In the genomic region with DNA sequence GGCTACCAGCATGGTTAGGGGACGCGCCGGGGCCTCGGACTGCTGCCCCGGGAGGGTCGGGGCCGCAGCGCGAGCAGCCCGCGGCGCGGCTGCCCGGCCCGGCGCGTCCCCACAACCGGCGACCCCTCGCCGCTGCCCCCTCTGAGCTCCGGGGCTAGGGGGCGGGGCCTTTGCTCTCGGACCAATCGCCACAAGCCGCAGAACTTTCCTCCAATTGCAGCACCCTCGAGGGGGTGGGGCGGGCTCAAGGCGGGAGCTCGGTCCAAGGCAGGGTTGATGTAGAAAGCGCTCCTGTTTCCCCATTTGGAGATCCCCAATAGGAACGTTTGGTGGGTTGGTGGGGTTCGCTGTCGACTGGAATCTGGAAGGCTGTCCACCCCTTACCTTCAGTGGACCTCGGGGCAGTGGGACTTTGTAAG, we compare ENCODE assay signal across 8 mouse cellular contexts. TPM values are rescaled to one million over a fixed set of nuclear protein-coding genes. Genes with fewer than 3 reads are reported as not detected.
DNase-seq lines count a peak whose midpoint lies in the region; ATAC-seq and TF ChIP-seq lines count a peak whose summit lies in the region.

Gene Metrn, minus strand, starts transcription at position 186 of the 419 bp plus-strand sequence.

- H3K9ac ChIP-seq in MEL (ENCODE audit: control insufficient read depth, low read depth, low read length, poor library complexity, severe bottlenecking), result peak within 1 kb of the TSS; percentile 73
- peak within 1 kb of the TSS; percentile 59 for H3K9ac ChIP-seq in forebrain, embryonic 16.5 days (replicated peaks; ENCODE audit: low read depth, low read length)
- H3K9ac ChIP-seq in lung, postnatal 0 days (replicated peaks; ENCODE audit: low read depth), result peak within 1 kb of the TSS; percentile 48

- TF ChIP-seq RAD21 in MEL (IDR thresholded peaks at IDR 0.05; ENCODE audit: low read depth, low read length), result no peak

- H3K4me2 ChIP-seq in forebrain, embryonic 16.5 days (ENCODE audit: low read length), result peak within 1 kb of the TSS; percentile 74
- peak within 1 kb of the TSS; percentile 87 for H3K4me2 ChIP-seq in lung, postnatal 0 days (replicated peaks; ENCODE audit: low read depth, low read length)

- H3K9me3 ChIP-seq in MEL (replicated peaks; ENCODE audit: insufficient read depth, low read length), result no peaks in the 10 kb centered on the region
- H3K9me3 ChIP-seq in forebrain, embryonic 16.5 days (ENCODE audit: control insufficient read depth, low read length), result no peaks in the 10 kb centered on the region
- no peaks in the 10 kb centered on the region for H3K9me3 ChIP-seq in lung, postnatal 0 days (ENCODE audit: low read length)

- peaks cover 0 to 4% of the 10 kb centered on the region in 2 experiments; a peak in 1 of 4 replicates for H3K36me3 ChIP-seq in MEL (ENCODE audit: control insufficient read depth in 1 of 2, insufficient read depth in 2 of 2, low read length in 2 of 2)
- no peaks in the 10 kb centered on the region for H3K36me3 ChIP-seq in forebrain, embryonic 16.5 days (ENCODE audit: control insufficient read depth, insufficient read depth)
- H3K36me3 ChIP-seq in lung, postnatal 0 days (ENCODE audit: insufficient read depth, low read length), result no peaks in the 10 kb centered on the region

- H3K27me3 ChIP-seq in MEL (ENCODE audit: control insufficient read depth in 1 of 2, insufficient read depth in 2 of 2, low read length in 2 of 2), result no peaks in the 10 kb centered on the region
- H3K27me3 ChIP-seq in forebrain, embryonic 16.5 days (replicated peaks; ENCODE audit: control insufficient read depth, insufficient read depth, low read length), result no peaks in the 10 kb centered on the region; the same call in 1 of the 2 replicates
- H3K27me3 ChIP-seq in lung, postnatal 0 days (replicated peaks; ENCODE audit: insufficient read depth, low read length), result no peaks in the 10 kb centered on the region

- peak; percentile 56 for ATAC-seq in forebrain, embryonic 16.5 days
- ATAC-seq in lung, postnatal 0 days, result peak; percentile 76

- peak within 1 kb of the TSS; percentile 64 for H3K27ac ChIP-seq in MEL (ENCODE audit: control insufficient read depth, low read depth, low read length)
- no peak within 1 kb of the TSS for H3K27ac ChIP-seq in forebrain, embryonic 16.5 days (ENCODE audit: low read length)
- H3K27ac ChIP-seq in lung, postnatal 0 days (ENCODE audit: low read length), result no peak within 1 kb of the TSS

- peak within 1 kb of the TSS; percentile 69 to 95 for H3K4me3 ChIP-seq in MEL (ENCODE audit: control insufficient read depth in 1 of 2, insufficient read depth in 1 of 2, low read depth in 2 of 2, low read length in 2 of 2)
- peak within 1 kb of the TSS; percentile 55 for H3K4me3 ChIP-seq in forebrain, embryonic 16.5 days (replicated peaks; ENCODE audit: low read length)
- peak within 1 kb of the TSS; percentile 75 for H3K4me3 ChIP-seq in lung, postnatal 0 days (ENCODE audit: low read depth, low read length)

- peak; percentile 96 for DNase-seq in MEL (ENCODE audit: low read depth, low spot score)
- peak; percentile 80 for DNase-seq in c-Kit-positive CD71-positive TER-119-positive erythroid progenitor cells, embryonic 14.5 days (ENCODE audit: low spot score)
- DNase-seq in heart, postnatal 4 days, result peak; percentile 92
- peak in 1 of 2 experiments; percentile 64 for DNase-seq in layer of hippocampus, adult 8-10 months (ENCODE audit: low spot score in 2 of 2)
- DNase-seq in lung, postnatal 0 days (ENCODE audit: low spot score), result peak; percentile 89
- peak; percentile 79 for DNase-seq in ovary, adult 18-20 months (ENCODE audit: low spot score)
- DNase-seq in thymus, postnatal 14 days, result peak; percentile 95

- no peak for TF ChIP-seq EP300 in MEL (IDR thresholded peaks at IDR 0.05; ENCODE audit: low read depth in 1 of 2, low read length in 2 of 2)
- no peak for TF ChIP-seq EP300 in lung, postnatal 0 days (IDR thresholded peaks at IDR 0.05)

- WGBS in forebrain, embryonic 16.5 days, result under 1% methylated on average over 35 of the region's 35 CpGs
- under 1% methylated on average over 25 of the region's 35 CpGs for WGBS in lung, postnatal 0 days

- TF ChIP-seq CTCF in MEL (IDR thresholded peaks at IDR 0.05 in 2 of 3, conservative IDR thresholded peaks at IDR 0.05 in 1 of 3; ENCODE audit: control insufficient read depth in 1 of 3, insufficient read depth in 1 of 3, low read depth in 2 of 3, low read length in 3 of 3, poor library complexity in 1 of 3, severe bottlenecking in 1 of 3), result no peak
- TF ChIP-seq CTCF in lung, postnatal 0 days (IDR thresholded peaks at IDR 0.05), result no peak

- peak; percentile 82 to 92 for TF ChIP-seq POLR2A in MEL (IDR thresholded peaks at IDR 0.05; ENCODE audit: control insufficient read depth in 1 of 2, insufficient read depth in 1 of 2, low read depth in 1 of 2, low read length in 2 of 2, poor library complexity in 1 of 2)

- H3K4me1 ChIP-seq in MEL (ENCODE audit: control insufficient read depth in 1 of 2, insufficient read depth in 2 of 2, low read length in 2 of 2), result peaks cover 0 to 24% of the 10 kb centered on the region in 2 experiments; a peak in 1 of 4 replicates
- H3K4me1 ChIP-seq in forebrain, embryonic 16.5 days (replicated peaks; ENCODE audit: control insufficient read depth, insufficient read depth, low read length), result peaks cover 35% of the 10 kb centered on the region
- peaks cover 9% of the 10 kb centered on the region; the same call in 1 of the 2 replicates for H3K4me1 ChIP-seq in lung, postnatal 0 days (ENCODE audit: insufficient read depth, low read depth, low read length)

- H3K79me2 ChIP-seq in MEL (ENCODE audit: control insufficient read depth, insufficient read depth, low read length, poor library complexity), result peaks cover 17% of the 10 kb centered on the region

TF ChIP-seq in MEL, 35 proteins besides CTCF, POLR2A, EP300 and RAD21:
- peak; percentile 71; the same call in 1 of the 2 replicates for TF ChIP-seq ZMIZ1 (IDR thresholded peaks at IDR 0.05; ENCODE audit: low read depth, low read length)
- TF ChIP-seq SIN3A (IDR thresholded peaks at IDR 0.05; ENCODE audit: low read length), result peak; percentile 12; the same call in 1 of the 2 replicates
- peak; percentile 64; the same call in 1 of the 2 replicates for TF ChIP-seq TBP (IDR thresholded peaks at IDR 0.05; ENCODE audit: low read depth, low read length)
- TF ChIP-seq RCOR1 (IDR thresholded peaks at IDR 0.05; ENCODE audit: low read depth, low read length), result no peak
- peak; percentile 56; the same call in 1 of the 2 replicates for TF ChIP-seq POLR2AphosphoS2 (IDR thresholded peaks at IDR 0.05; ENCODE audit: low read length)
- TF ChIP-seq MAFK (IDR thresholded peaks at IDR 0.05; ENCODE audit: borderline replicate concordance, low read depth, low read length), result no peak
- TF ChIP-seq POLR2AphosphoS5 (IDR thresholded peaks at IDR 0.05; ENCODE audit: borderline replicate concordance, low read depth, low read length), result peak; percentile 56; the same call in 1 of the 2 replicates
- no peak for TF ChIP-seq MYB (IDR thresholded peaks at IDR 0.05; ENCODE audit: low read depth, low read length)
- peak; percentile 39; the same call in 1 of the 2 replicates for TF ChIP-seq HCFC1 (IDR thresholded peaks at IDR 0.05; ENCODE audit: low read depth, low read length)
- peak; percentile 17; the same call in 1 of the 2 replicates for TF ChIP-seq MXI1 (IDR thresholded peaks at IDR 0.05; ENCODE audit: low read depth, low read length)
- peak; percentile 85 for TF ChIP-seq NELFE (IDR thresholded peaks at IDR 0.05; ENCODE audit: low read depth, low read length)
TF ChIP-seq in MEL: peak in this region for 8.

RNA-seq across cellular contexts. Expression of gene Metrn, which starts in this region (rescaled TPM):
- 95.7 and 104 TPM in 2 replicates for total RNA-seq in MEL (2012; rRNA removed)
- 100 to 1,000 TPM in 1 of 2 experiments, not detected in 1; 116 TPM for polyA plus RNA-seq in MEL (2012; ENCODE audit: insufficient read depth in 1 of 2, insufficient read length in 2 of 2, low read depth in 1 of 2, low replicate concordance in 2 of 2, missing spikeins in 1 of 2)
- polyA plus RNA-seq in forebrain, embryonic 16.5 days (2015; fragmentation: Nextera tagmentation; extraction: Ambion mirVana), result 26.8 and 34.0 TPM in 2 replicates
- total RNA-seq in heart, postnatal 4 days (2021), result 10 to 100 TPM; 48.4 to 49.3 TPM
- 10 to 100 TPM; 66.8 to 93.2 (median 84.5) TPM for total RNA-seq in layer of hippocampus, adult 8-10 months (2022)
- 19.1 and 20.9 TPM in 2 replicates for polyA plus RNA-seq in lung, postnatal 0 days (2015; fragmentation: Nextera tagmentation; extraction: Ambion mirVana)
